Mouse (Mus musculus): ENCODE data around the gene Gcm1. TPM values are rescaled to one million over a fixed set of nuclear protein-coding genes. Genes with fewer than 3 reads are reported as not detected.
"Not testable (repeated sequence)": the region's sequence is repeated elsewhere in the genome, so short reads cannot be mapped to it uniquely, and the experiment has no call there.

Gcm1 gene
- total RNA-seq, 2 experiments from 2014 or later, result not detected

- no peak overlapping the region for H3K27ac ChIP-seq
- DNase-seq (ENCODE audit: low spot score in 2 of 2), result no peak
- no peak overlapping the region for H3K4me3 ChIP-seq
- TF ChIP-seq CTCF (conservative IDR thresholded peaks at IDR 0.05), result no peak
Observed at GRCm38 (mm10) chr9:78059525-78060120, 7.9 kb downstream of the Gcm1 start.

- Histone ChIP-seq H3K4me3 (no peak overlapping the region), H3K27ac (no peak overlapping the region)
- no peak for DNase-seq (ENCODE audit: low spot score in 2 of 2)
- TF ChIP-seq CTCF (conservative IDR thresholded peaks at IDR 0.05), result no peak
Observed at GRCm38 (mm10) chr9:78062392-78062791, 10.7 kb downstream of the Gcm1 start.

- no peak for TF ChIP-seq CTCF (conservative IDR thresholded peaks at IDR 0.05)
Observed at GRCm38 (mm10) chr9:78064121-78064520, 12.4 kb downstream of the Gcm1 start.

GRCm38 (mm10) chr9:78070496-78070895 lies 18.8 kb downstream of the Gcm1 start:
- no peak for TF ChIP-seq CTCF (conservative IDR thresholded peaks at IDR 0.05)
- DNase-seq (ENCODE audit: low spot score in 2 of 2), result no peak
- no peak overlapping the region for H3K27ac ChIP-seq
- H3K4me3 ChIP-seq, result no peak overlapping the region

More at GRCm38 (mm10) chr9:78064121-78064520, 12.4 kb downstream of the Gcm1 start:
- Histone ChIP-seq H3K4me3 (no peak overlapping the region), H3K27ac (no peak overlapping the region)
- DNase-seq (ENCODE audit: low spot score in 2 of 2), result no peak

- H3K27ac ChIP-seq, result no peak overlapping the region
- no peak for TF ChIP-seq CTCF (conservative IDR thresholded peaks at IDR 0.05)
- no peak overlapping the region for H3K4me3 ChIP-seq
- DNase-seq (ENCODE audit: low spot score in 2 of 2), result no peak
Observed at GRCm38 (mm10) chr9:78071626-78072025, 19.9 kb downstream of the Gcm1 start.

GRCm38 (mm10) chr9:78073291-78073690 lies 21.6 kb downstream of the Gcm1 start:
- H3K27ac ChIP-seq; DNase-seq (ENCODE audit: low spot score in 2 of 2); H3K4me3 ChIP-seq: not testable (repeated sequence)

GRCm38 (mm10) chr9:78073713-78074340 lies 22.1 kb downstream of the Gcm1 start:
- DNase-seq (ENCODE audit: low spot score in 2 of 2), result no peak
- Histone ChIP-seq H3K4me3 (no peak overlapping the region), H3K27ac (no peak overlapping the region)
- TF ChIP-seq CTCF (conservative IDR thresholded peaks at IDR 0.05), result no peak

GRCm38 (mm10) chr9:78075256-78075655 lies 23.5 kb downstream of the Gcm1 start:
- TF ChIP-seq CTCF (conservative IDR thresholded peaks at IDR 0.05), result no peak
- H3K4me3 ChIP-seq, result no peak overlapping the region
- no peak for DNase-seq (ENCODE audit: low spot score in 2 of 2)
- H3K27ac ChIP-seq, result no peak overlapping the region

- Histone ChIP-seq H3K27ac (no peak overlapping the region), H3K4me3 (no peak overlapping the region)
- peak in 1 of 2 experiments; percentile 7 for DNase-seq (ENCODE audit: low spot score in 2 of 2)
- peak; percentile 65 for TF ChIP-seq CTCF (conservative IDR thresholded peaks at IDR 0.05)
Observed at GRCm38 (mm10) chr9:78078240-78078639, 26.5 kb downstream of the Gcm1 start.

- Histone ChIP-seq H3K4me3 (no peak overlapping the region), H3K27ac (no peak overlapping the region)
- no peak for TF ChIP-seq CTCF (conservative IDR thresholded peaks at IDR 0.05)
- no peak for DNase-seq (ENCODE audit: low spot score in 2 of 2)
Observed at GRCm38 (mm10) chr9:78081835-78082234, 30.1 kb downstream of the Gcm1 start.

GRCm38 (mm10) chr9:78084341-78084740 lies 32.6 kb downstream of the Gcm1 start:
- no peak overlapping the region for H3K4me3 ChIP-seq
- DNase-seq (ENCODE audit: low spot score in 2 of 2), result no peak
- no peak for TF ChIP-seq CTCF (conservative IDR thresholded peaks at IDR 0.05)
- H3K27ac ChIP-seq, result no peak overlapping the region

- Histone ChIP-seq H3K4me3 (no peak overlapping the region), H3K27ac (no peak overlapping the region)
- DNase-seq (ENCODE audit: low spot score in 2 of 2), result no peak
- TF ChIP-seq CTCF (conservative IDR thresholded peaks at IDR 0.05), result no peak
Observed at GRCm38 (mm10) chr9:78085722-78086287, 34.1 kb downstream of the Gcm1 start.

- H3K27ac ChIP-seq, result no peak overlapping the region
- TF ChIP-seq CTCF (conservative IDR thresholded peaks at IDR 0.05), result no peak
- H3K4me3 ChIP-seq, result no peak overlapping the region
- no peak for DNase-seq (ENCODE audit: low spot score in 2 of 2)
Observed at GRCm38 (mm10) chr9:78087751-78088150, 36.0 kb downstream of the Gcm1 start.

GRCm38 (mm10) chr9:78088521-78088920 lies 36.8 kb downstream of the Gcm1 start:
- H3K4me3 ChIP-seq, result no peak overlapping the region
- H3K27ac ChIP-seq, result peak overlapping the region; percentile 48
- no peak for TF ChIP-seq CTCF (conservative IDR thresholded peaks at IDR 0.05)
- no peak for DNase-seq (ENCODE audit: low spot score in 2 of 2)

Measured in layer of hippocampus, adult 2 months (tissue).